Comparison of ENCODE assay signal across 8 mouse cellular contexts in genomic region chr3:79567703-79568362, GRCm38 (mm10). TPM values are rescaled to one million over a fixed set of nuclear protein-coding genes. Genes with fewer than 3 reads are reported as not detected.
A peak's percentile ranks its signal among the peaks of the same experiment; 100 is the strongest.
DNase-seq lines count a peak whose midpoint lies in the region; ATAC-seq lines count a peak whose summit lies in the region.

Fnip2 (minus strand) TSS chr3:79567796.

- peaks cover 24% of the 10 kb centered on the region for H3K4me1 ChIP-seq in heart, embryonic 10.5 days
- H3K4me1 ChIP-seq in kidney, embryonic 15.5 days = peaks cover 21% of the 10 kb centered on the region

- no peaks in the 10 kb centered on the region for H3K9me3 ChIP-seq in heart, embryonic 10.5 days
- no peaks in the 10 kb centered on the region for H3K9me3 ChIP-seq in kidney, embryonic 15.5 days (replicated peaks)

- H3K4me3 ChIP-seq in heart, embryonic 10.5 days = peak within 1 kb of the TSS; percentile 92
- H3K4me3 ChIP-seq in kidney, embryonic 15.5 days (replicated peaks) = peak within 1 kb of the TSS; percentile 91

- H3K36me3 ChIP-seq in heart, embryonic 10.5 days = no peaks in the 10 kb centered on the region
- H3K36me3 ChIP-seq in kidney, embryonic 15.5 days = no peaks in the 10 kb centered on the region

- peak within 1 kb of the TSS; percentile 77 for H3K9ac ChIP-seq in kidney, embryonic 15.5 days

- peak; percentile 94 for ATAC-seq in erythroblast, adult 5-6 weeks (replicated peaks; ENCODE audit: low FRiP score, poor library complexity, severe bottlenecking)
- peak; percentile 97 for ATAC-seq in kidney, embryonic 15.5 days (replicated peaks; ENCODE audit: low FRiP score)
- ATAC-seq in monocyte, adult 5-6 weeks (replicated peaks; ENCODE audit: insufficient number of reproducible peaks, low FRiP score, low TSS enrichment, poor library complexity, severe bottlenecking) = peak; percentile 85

- DNase-seq in A20 (ENCODE audit: low read depth, low spot score) = peak; percentile 92
- peak; percentile 99 for DNase-seq in brain, adult 2 months (ENCODE audit: low read depth, low spot score)
- DNase-seq in heart, embryonic 10.5 days (ENCODE audit: low spot score) = peak; percentile 98
- DNase-seq in liver = peak; percentile 99
- peak; percentile 86 to 90 for DNase-seq in spleen, postnatal 4 days (ENCODE audit: low spot score in 2 of 2)

- WGBS in heart, embryonic 10.5 days = under 1% methylated on average over 54 of the region's 55 CpGs
- WGBS in kidney, embryonic 15.5 days = under 1% methylated on average over 54 of the region's 55 CpGs

- H3K4me2 ChIP-seq in kidney, embryonic 15.5 days = peak within 1 kb of the TSS; percentile 83

- H3K27ac ChIP-seq in heart, embryonic 10.5 days = peak within 1 kb of the TSS; percentile 93
- H3K27ac ChIP-seq in kidney, embryonic 15.5 days = peak within 1 kb of the TSS; percentile 90

- no peaks in the 10 kb centered on the region for H3K27me3 ChIP-seq in heart, embryonic 10.5 days (ENCODE audit: insufficient read depth, poor library complexity, severe bottlenecking)
- H3K27me3 ChIP-seq in kidney, embryonic 15.5 days = no peaks in the 10 kb centered on the region

RNA-seq across cellular contexts. Expression of gene Fnip2, which starts in this region (rescaled TPM):
- total RNA-seq in erythroblast, adult 5-6 weeks (2015; ENCODE audit: low replicate concordance) = 35.5 and 82.1 TPM in 2 replicates
- 93.3 and 101 TPM in 2 replicates for total RNA-seq in erythroblast, adult 5-6 weeks (2017; ENCODE audit: low replicate concordance)
- 4.7 and 5.0 TPM in 2 replicates for polyA plus RNA-seq in heart, embryonic 10.5 days (2016; fragmentation: Nextera tagmentation; extraction: Ambion mirVana)
- 3.8 and 4.8 TPM in 2 replicates for polyA plus RNA-seq in kidney, embryonic 15.5 days (2015; fragmentation: Nextera tagmentation; extraction: Ambion mirVana)
- total RNA-seq in monocyte, adult 5-6 weeks (2017) = 3.0 to 6.5 TPM (median 5.7 TPM) in 3 replicates

Comparison
In these comparisons a context has a peak if more than half of its experiments do, and no peak if none do; other contexts are left out.
1. Peak in every context shown above with its lines: DNase-seq, ATAC-seq, H3K4me3 ChIP-seq and H3K27ac ChIP-seq.